Mouse (Mus musculus): ENCODE measurements around the gene Gnai3. TPM values are rescaled to one million over a fixed set of nuclear protein-coding genes. Genes with fewer than 3 reads are reported as not detected.
A peak's percentile ranks its signal among the peaks of the same experiment; 100 is the strongest.

Gene Gnai3
- total and polyA plus RNA-seq, 3 experiments, result 54.1 to 145 (median 78.7) TPM

- TF ChIP-seq HCFC1 (IDR thresholded peaks at IDR 0.05; ENCODE audit: low read depth, low read length) (no peak), MAZ (IDR thresholded peaks at IDR 0.05; ENCODE audit: low read depth, low read length) (no peak), ETS1 (conservative IDR thresholded peaks at IDR 0.05; ENCODE audit: low read depth, low read length) (no peak), RCOR1 (conservative IDR thresholded peaks at IDR 0.05; ENCODE audit: low read depth, low read length) (no peak), TBP (conservative IDR thresholded peaks at IDR 0.05; ENCODE audit: low read depth, low read length) (no peak)
- no peak for DNase-seq (ENCODE audit: extremely low read depth)
- Histone ChIP-seq H3K4me2 (ENCODE audit: insufficient read depth, low read depth, poor library complexity, severe bottlenecking) (peak overlapping the region; percentile 79), H3K9me3 (replicated peaks; ENCODE audit: low read length) (no peaks in the 10 kb centered on the region), H3K27me3 (replicated peaks) (no peaks in the 10 kb centered on the region), H3K36me3 (replicated peaks in 1 of 2; ENCODE audit: control insufficient read depth in 1 of 2, insufficient read depth in 1 of 2, low read length in 1 of 2) (peaks cover 21 to 57% of the 10 kb centered on the region in 2 experiments), H3K79me2 (replicated peaks; ENCODE audit: control insufficient read depth, extremely low read depth, insufficient read depth, poor library complexity, severe bottlenecking) (peaks cover 50% of the 10 kb centered on the region), H3K4me3 (replicated peaks in 1 of 3; ENCODE audit: low read depth in 2 of 3, low read length in 2 of 3, poor library complexity in 1 of 3) (peak overlapping the region in 2 of 3 experiments; percentile 4 to 91), H3K9ac (ENCODE audit: insufficient read depth, low read depth) (peak overlapping the region; percentile 53), H3K4me1 (ENCODE audit: control insufficient read depth in 1 of 2, insufficient read depth in 2 of 2) (peaks cover 27 to 52% of the 10 kb centered on the region in 2 experiments), H3K27ac (ENCODE audit: insufficient read depth, low read depth) (0 out of 2 replicates have a peak overlapping the region, but pooled peaks have one; percentile 4)
- in situ Hi-C loops (cut with MboI; ENCODE audit: low pct_ligation_motif_present, low pct_unique_long_range_greater_than_20kb, low sequenced_read_pairs) (loop anchor here (5.0 kb wide), 1 partner anchor 63 kb away; the partner anchor contains the start of gene Gnai3), dilution Hi-C loops (cut with MboI; ENCODE audit: extremely low pct_ligation_motif_present, extremely low pct_unique_long_range_greater_than_20kb, low sequenced_read_pairs) (no loop called here)
These were observed 62.0 kb downstream of the Gnai3 start for GRCm38 (mm10) chr3:108083904-108084407.

- Histone ChIP-seq H3K4me2 (ENCODE audit: insufficient read depth, low read depth, poor library complexity, severe bottlenecking) (peak overlapping the region; percentile 79; the same call in 1 of the 2 replicates), H3K79me2 (replicated peaks; ENCODE audit: control insufficient read depth, extremely low read depth, insufficient read depth, poor library complexity, severe bottlenecking) (peaks cover 50% of the 10 kb centered on the region), H3K27me3 (replicated peaks) (no peaks in the 10 kb centered on the region), H3K9ac (ENCODE audit: insufficient read depth, low read depth) (peak overlapping the region; percentile 53), H3K27ac (ENCODE audit: insufficient read depth, low read depth) (peak overlapping the region; percentile 54), H3K4me3 (replicated peaks in 1 of 3; ENCODE audit: low read depth in 2 of 3, low read length in 2 of 3, poor library complexity in 1 of 3) (peak overlapping the region in 2 of 3 experiments; percentile 25 to 34), H3K4me1 (ENCODE audit: control insufficient read depth in 1 of 2, insufficient read depth in 2 of 2) (peaks cover 27 to 44% of the 10 kb centered on the region in 2 experiments), H3K36me3 (replicated peaks in 1 of 2; ENCODE audit: control insufficient read depth in 1 of 2, insufficient read depth in 1 of 2, low read length in 1 of 2) (peaks cover 27 to 64% of the 10 kb centered on the region in 2 experiments), H3K9me3 (replicated peaks; ENCODE audit: low read length) (no peaks in the 10 kb centered on the region)
- dilution Hi-C loops (cut with MboI; ENCODE audit: extremely low pct_ligation_motif_present, extremely low pct_unique_long_range_greater_than_20kb, low sequenced_read_pairs) (no loop called here), in situ Hi-C loops (cut with MboI; ENCODE audit: low pct_ligation_motif_present, low pct_unique_long_range_greater_than_20kb, low sequenced_read_pairs) (loop anchor here (5.0 kb wide), 1 partner anchor 64 kb away; the partner anchor contains the start of gene Gnai3)
- DNase-seq (ENCODE audit: extremely low read depth), result no peak
- TF ChIP-seq ZMIZ1 (IDR thresholded peaks at IDR 0.05; ENCODE audit: low read depth, low read length), result no peak
- no peak for TF ChIP-seq POLR2AphosphoS2 (IDR thresholded peaks at IDR 0.05; ENCODE audit: low read depth, low read length)
- no peak for TF ChIP-seq MAZ (IDR thresholded peaks at IDR 0.05; ENCODE audit: low read depth, low read length)
- TF ChIP-seq SMC3 (IDR thresholded peaks at IDR 0.05; ENCODE audit: low read depth, low read length), result no peak
These were observed 62.8 kb downstream of the Gnai3 start for GRCm38 (mm10) chr3:108083161-108083560.

GRCm38 (mm10) chr3:108082251-108082875, 63.6 kb downstream of the Gnai3 start:
- H3K9me3 ChIP-seq (replicated peaks; ENCODE audit: low read length), result no peaks in the 10 kb centered on the region
- peak overlapping the region; percentile 53; the same call in 1 of the 2 replicates for H3K9ac ChIP-seq (ENCODE audit: insufficient read depth, low read depth)
- H3K27me3 ChIP-seq (replicated peaks), result no peaks in the 10 kb centered on the region
- peak overlapping the region; percentile 17; the same call in 1 of the 2 replicates for H3K4me2 ChIP-seq (ENCODE audit: insufficient read depth, low read depth, poor library complexity, severe bottlenecking)
- H3K27ac ChIP-seq (ENCODE audit: insufficient read depth, low read depth), result peak overlapping the region; percentile 54
- H3K4me1 ChIP-seq (ENCODE audit: control insufficient read depth in 1 of 2, insufficient read depth in 2 of 2), result peaks cover 27 to 37% of the 10 kb centered on the region in 2 experiments
- H3K36me3 ChIP-seq (replicated peaks in 1 of 2; ENCODE audit: control insufficient read depth in 1 of 2, insufficient read depth in 1 of 2, low read length in 1 of 2), result peaks cover 32 to 72% of the 10 kb centered on the region in 2 experiments
- peak overlapping the region in 2 of 3 experiments; percentile 25 to 34 for H3K4me3 ChIP-seq (replicated peaks in 1 of 3; ENCODE audit: low read depth in 2 of 3, low read length in 2 of 3, poor library complexity in 1 of 3)
- TF ChIP-seq ZC3H11A (IDR thresholded peaks at IDR 0.05; ENCODE audit: low read depth, low read length) (no peak), CTCF (conservative IDR thresholded peaks at IDR 0.05 in 1 of 2, IDR thresholded peaks at IDR 0.05 in 1 of 2; ENCODE audit: low read depth in 2 of 2, low read length in 2 of 2) (no peak)
- in situ Hi-C loops (cut with MboI; ENCODE audit: low pct_ligation_motif_present, low pct_unique_long_range_greater_than_20kb, low sequenced_read_pairs) (loop anchor here (5.0 kb wide), 1 partner anchor 65 kb away; the partner anchor contains the start of gene Gnai3), dilution Hi-C loops (cut with MboI; ENCODE audit: extremely low pct_ligation_motif_present, extremely low pct_unique_long_range_greater_than_20kb, low sequenced_read_pairs) (no loop called here)
- H3K79me2 ChIP-seq (replicated peaks; ENCODE audit: control insufficient read depth, extremely low read depth, insufficient read depth, poor library complexity, severe bottlenecking), result peaks cover 50% of the 10 kb centered on the region
- DNase-seq (ENCODE audit: extremely low read depth), result no peak
